ENCODE assay signal across 9 mouse cellular contexts in genomic region chr8:54153240-54153639, GRCm38 (mm10).
A peak's percentile ranks its signal among the peaks of the same experiment; 100 is the strongest.
DNase-seq lines count a peak whose midpoint lies in the region; ATAC-seq and TF ChIP-seq lines count a peak whose summit lies in the region.
"Had no signal": no experiment of that assay in that cellular context is flagged by ENCODE, and none has a peak within 500 bp of the region (broad histone marks: within the 10 kb centered on the region; RNA-seq: fewer than 3 reads in every experiment).

No protein-coding gene starts in this region.

- TF ChIP-seq POLR2A in ES-Bruce4 (IDR thresholded peaks at IDR 0.05; ENCODE audit: insufficient read depth, low read length) = no peak
- TF ChIP-seq POLR2A in bone marrow macrophage, adult 2 months (IDR thresholded peaks at IDR 0.05; ENCODE audit: borderline replicate concordance, low read depth, low read length) = no peak

- no peak for ATAC-seq in kidney, embryonic 14.5 days (ENCODE audit: low FRiP score, low TSS enrichment)

- no peaks in the 10 kb centered on the region for H3K27me3 ChIP-seq in kidney, embryonic 14.5 days (ENCODE audit: control insufficient read depth, insufficient read depth, low read length)
- H3K27me3 ChIP-seq in ES-Bruce4 (ENCODE audit: control insufficient read depth, insufficient read depth, low read length, poor library complexity, severe bottlenecking) = no peaks in the 10 kb centered on the region
- H3K27me3 ChIP-seq: limb, embryonic 15.5 days had no signal

- TF ChIP-seq CTCF in ES-Bruce4 (IDR thresholded peaks at IDR 0.05; ENCODE audit: low read depth, low read length) = peak; percentile 28
- peak; percentile 63; the same call in 1 of the 2 replicates for TF ChIP-seq CTCF in bone marrow macrophage, adult 2 months (IDR thresholded peaks at IDR 0.05; ENCODE audit: low read depth, low read length)
- peak; percentile 89 for TF ChIP-seq CTCF in layer of hippocampus, adult 2 months (conservative IDR thresholded peaks at IDR 0.05)

- H3K9ac ChIP-seq in kidney, embryonic 14.5 days (ENCODE audit: low read depth, low read length) = no peak overlapping the region
- H3K9ac ChIP-seq in ES-Bruce4 (ENCODE audit: low read depth, poor library complexity, severe bottlenecking) = no peak overlapping the region
- H3K9ac ChIP-seq: limb, embryonic 15.5 days had no signal

- no peaks in the 10 kb centered on the region for H3K4me1 ChIP-seq in kidney, embryonic 14.5 days (ENCODE audit: control insufficient read depth, insufficient read depth, low read length)
- no peaks in the 10 kb centered on the region for H3K4me1 ChIP-seq in ES-Bruce4 (ENCODE audit: control insufficient read depth, insufficient read depth, low read length)
- no peaks in the 10 kb centered on the region for H3K4me1 ChIP-seq in bone marrow macrophage, adult 2 months (ENCODE audit: control insufficient read depth, insufficient read depth, low read length)
- H3K4me1 ChIP-seq: limb, embryonic 15.5 days had no signal

- H3K4me3 ChIP-seq in kidney, embryonic 14.5 days (ENCODE audit: low read length) = no peak overlapping the region
- no peak overlapping the region for H3K4me3 ChIP-seq in ES-Bruce4 (ENCODE audit: low read depth, low read length)
- no peak overlapping the region for H3K4me3 ChIP-seq in bone marrow macrophage, adult 2 months (ENCODE audit: insufficient read depth, low read length)
- no peak overlapping the region for H3K4me3 ChIP-seq in layer of hippocampus, adult 2 months
- H3K4me3 ChIP-seq: limb, embryonic 15.5 days had no signal

- H3K27ac ChIP-seq in kidney, embryonic 14.5 days (ENCODE audit: low read depth, low read length) = no peak overlapping the region
- no peak overlapping the region for H3K27ac ChIP-seq in ES-Bruce4 (ENCODE audit: insufficient read depth, low read length)
- no peak overlapping the region for H3K27ac ChIP-seq in bone marrow macrophage, adult 2 months (ENCODE audit: insufficient read depth, low read depth, low read length)
- no peak overlapping the region for H3K27ac ChIP-seq in layer of hippocampus, adult 2 months
- H3K27ac ChIP-seq: limb, embryonic 15.5 days had no signal

- H3K36me3 ChIP-seq in kidney, embryonic 14.5 days (ENCODE audit: control insufficient read depth, insufficient read depth, low read length) = no peaks in the 10 kb centered on the region
- no peaks in the 10 kb centered on the region for H3K36me3 ChIP-seq in ES-Bruce4 (ENCODE audit: control insufficient read depth, insufficient read depth, low read length, poor library complexity, severe bottlenecking)
- H3K36me3 ChIP-seq: limb, embryonic 15.5 days had no signal

- WGBS in kidney, embryonic 14.5 days = 73% methylated on average over 4 of the region's 4 CpGs

- peak; percentile 15 for DNase-seq in kidney, adult 11 months
- DNase-seq in forelimb bud, embryonic 11.5 days (ENCODE audit: low read depth, low spot score) = peak; percentile 36
- DNase-seq in layer of hippocampus, adult 2 months (ENCODE audit: low spot score in 2 of 2) = peak in 1 of 2 experiments; percentile 60
- DNase-seq in mesoderm, embryonic 11.5 days (ENCODE audit: low read depth, low spot score) = peak; percentile 33
- DNase-seq in urinary bladder, postnatal 36 days (ENCODE audit: low spot score in 2 of 2) = peak; percentile 10 to 21

- no peak overlapping the region for H3K4me2 ChIP-seq in kidney, embryonic 14.5 days (replicated peaks; ENCODE audit: low read depth, low read length)
- H3K4me2 ChIP-seq: limb, embryonic 15.5 days had no signal

- no peak for TF ChIP-seq EP300 in ES-Bruce4 (IDR thresholded peaks at IDR 0.05; ENCODE audit: insufficient read depth, low read depth, low read length)

- H3K9me3 ChIP-seq in kidney, embryonic 14.5 days (ENCODE audit: control insufficient read depth, low read length) = no peaks in the 10 kb centered on the region
- H3K9me3 ChIP-seq in ES-Bruce4 (replicated peaks; ENCODE audit: control insufficient read depth, insufficient read depth, low read length, poor library complexity, severe bottlenecking) = no peaks in the 10 kb centered on the region; the same call in 1 of the 2 replicates
- H3K9me3 ChIP-seq: limb, embryonic 15.5 days had no signal

Comparison
In these comparisons a context has a peak if more than half of its experiments do, and no peak if none do; other contexts are left out.
1. CTCF ChIP-seq: peak in every context shown above with its lines; median percentile 89 in layer of hippocampus, adult 2 months; 63 in bone marrow macrophage, adult 2 months; 28 in ES-Bruce4.